Mouse (Mus musculus) heart, postnatal 36 days (tissue): ENCODE data around the gene Pold2. TPM values are rescaled to one million over a fixed set of nuclear protein-coding genes. Genes with fewer than 3 reads are reported as not detected.

Experiments
- DNase-seq, 2 experiments: peaks; one replicate each; pipeline ENCODE4 v3.0.0; 2021 to 2022
- intact Hi-C: fragments of 180-260 bp; cut with DNase I; formaldehyde crosslinking; loops from one replicate; pipeline ENCODE4 v1.15.1; 2025
- total RNA-seq, 2 experiments: library from RNA; stranded (reverse); gene quantifications; 2 replicates each; pipeline ENCODE4 v1.2.3; 2021

Pold2 gene
- total RNA-seq, 2 experiments from 2014 or later, result 36.1 to 38.7 TPM

DNA sequence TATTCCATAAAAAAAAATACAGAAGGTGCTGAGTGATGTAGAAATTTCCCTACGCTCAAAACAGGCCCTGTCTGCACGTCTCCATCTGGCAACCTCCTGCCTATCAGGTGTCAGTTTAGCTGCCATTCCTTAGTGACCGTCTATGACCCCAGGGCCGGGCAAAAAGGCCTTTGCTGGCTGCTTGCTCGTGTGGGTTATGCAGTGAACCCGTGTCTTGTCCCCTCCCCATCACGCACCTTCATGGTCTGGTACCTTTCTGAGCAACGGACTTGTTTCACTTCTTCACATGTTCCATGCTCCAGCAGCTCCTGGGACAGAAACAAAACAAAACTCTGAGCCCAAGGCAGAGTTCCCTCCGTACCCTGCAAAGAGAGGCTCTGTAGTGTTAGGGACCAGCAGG is 43.6 kb downstream of the Pold2 start:
- no peak for DNase-seq
- intact Hi-C loops, result no loop called here

DNA sequence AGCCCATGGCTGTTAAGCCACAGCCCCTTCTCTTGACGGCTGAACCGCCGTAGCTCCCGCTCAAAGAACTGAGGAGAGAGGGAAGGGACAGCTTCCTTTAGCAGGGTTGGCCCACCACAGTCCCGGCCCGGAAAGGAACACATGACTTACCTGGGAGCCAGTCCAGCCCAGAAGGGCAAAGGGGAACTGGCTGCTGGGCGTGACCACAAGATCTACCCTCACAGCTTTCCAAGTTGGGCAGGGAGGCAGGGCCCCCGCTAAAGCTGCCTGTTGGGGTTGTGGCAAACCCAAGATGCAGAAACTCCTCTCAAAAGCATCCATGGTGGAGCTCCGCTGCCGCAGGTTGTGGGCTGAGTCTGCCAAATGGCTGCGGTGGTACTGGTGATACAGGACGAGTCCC is 48.8 kb downstream of the Pold2 start:
- intact Hi-C loops, result no loop called here
- DNase-seq, result no peak

DNA sequence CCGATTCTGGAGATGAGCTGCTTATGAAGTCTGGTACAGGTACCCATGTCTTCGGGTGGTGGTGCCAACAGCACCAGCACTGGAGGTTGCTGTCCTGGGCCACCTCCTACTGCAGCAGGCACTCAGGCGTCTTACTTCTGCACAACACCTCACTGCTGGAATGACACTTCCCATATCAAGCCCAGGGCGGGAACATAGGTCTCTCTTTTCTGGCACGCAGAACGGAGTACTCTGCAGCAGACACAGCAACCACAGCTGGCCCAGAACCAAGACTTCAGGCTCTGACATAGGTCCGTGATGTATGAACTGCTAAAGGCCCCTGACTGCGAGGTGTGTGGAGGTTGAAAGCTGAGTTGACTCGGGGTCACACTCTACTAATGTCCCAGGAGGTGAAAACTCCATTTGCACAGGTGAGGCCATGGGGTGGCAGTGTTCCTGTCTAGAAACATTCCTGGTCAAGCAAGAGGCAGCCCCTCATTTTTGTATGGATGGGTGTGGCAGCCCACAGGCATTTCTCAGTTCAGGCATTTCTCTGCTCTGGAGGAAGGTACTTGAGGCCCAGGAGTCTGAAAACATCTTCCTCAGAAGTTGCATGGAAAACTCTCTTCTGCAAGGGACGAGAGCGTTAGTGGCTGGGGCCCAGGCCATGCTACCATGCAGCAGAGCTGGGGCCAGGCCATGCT is 49.4 kb downstream of the Pold2 start:
- DNase-seq, result no peak
- intact Hi-C loops, result no loop called here

DNA sequence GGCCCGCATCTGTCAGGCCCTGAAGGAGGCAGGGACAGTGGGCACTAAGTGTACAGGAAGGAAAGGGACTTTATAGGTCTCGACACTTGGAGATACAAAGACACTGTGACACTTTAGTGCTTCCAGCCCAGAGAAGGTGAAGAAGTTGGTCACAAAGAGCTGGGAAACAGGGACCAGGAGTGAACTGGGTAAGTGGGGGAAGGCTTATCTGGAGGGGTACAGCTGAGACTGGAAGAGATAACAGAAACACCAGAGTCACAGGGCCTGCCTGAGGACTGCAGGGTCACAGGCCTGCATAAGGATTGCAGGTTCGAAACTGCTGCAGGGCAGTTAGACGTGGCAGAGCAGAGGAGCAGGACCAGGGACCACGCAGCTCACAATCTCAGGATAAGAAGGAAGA is 50.2 kb downstream of the Pold2 start:
- intact Hi-C loops, result no loop called here
- DNase-seq, result no peak

DNA sequence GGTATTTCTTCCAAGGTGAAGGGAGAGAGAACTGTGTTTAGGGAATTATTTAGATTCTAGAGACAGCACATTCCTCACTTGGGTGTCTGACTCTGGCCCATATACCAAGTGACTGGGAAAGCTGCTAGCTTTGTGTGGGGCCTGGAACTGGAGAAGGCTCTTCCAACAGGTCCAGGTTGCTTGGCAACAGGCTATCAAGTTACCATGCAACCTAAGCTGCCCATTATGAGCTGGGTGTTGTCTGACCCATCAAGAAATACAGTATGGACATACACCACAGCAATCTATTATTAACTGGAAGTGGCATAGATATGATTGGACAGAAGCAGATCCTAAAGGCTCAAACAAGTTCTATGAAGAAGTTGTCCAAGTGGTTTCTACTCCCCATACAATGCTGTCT is 52.7 kb downstream of the Pold2 start:
- no peak for DNase-seq
- intact Hi-C loops, result no loop called here

Other genes starting within 250 kb of the Pold2 start
- 100 to 1,000 TPM; 157 to 168 TPM for gene Mrps24, start 162.6 kb downstream of the Pold2 start, total RNA-seq
- gene Urgcp, start 115.9 kb downstream of the Pold2 start, total RNA-seq, result 10 to 100 TPM; 57.1 to 59.1 TPM
- 10 to 100 TPM; 27.5 to 30.3 TPM for gene Dbnl, start 89.8 kb downstream of the Pold2 start, total RNA-seq
- gene Pgam2, start 74.6 kb downstream of the Pold2 start, total RNA-seq, result 100 to 1,000 TPM; 793 to 969 TPM
- 1 to 10 TPM; 2.7 to 3.1 TPM for gene Polm, start 40.3 kb downstream of the Pold2 start, total RNA-seq
- gene Aebp1, start 16.3 kb downstream of the Pold2 start, total RNA-seq, result 10 to 100 TPM; 17.3 to 27.3 TPM
- gene Myl7, start 20.5 kb upstream of the Pold2 start, total RNA-seq, result 100 to 1,000 TPM; 502 to 735 TPM
- 10 to 100 TPM in 1 of 2 experiments, 1 to 10 TPM in 1; 3.4 to 18.5 TPM for gene Gck, start 71.8 kb upstream of the Pold2 start, total RNA-seq
- 10 to 100 TPM; 60.5 to 66.3 TPM for gene Ykt6, start 77.4 kb upstream of the Pold2 start, total RNA-seq
- gene Camk2b, start 188.1 kb upstream of the Pold2 start, total RNA-seq, result 1 to 10 TPM; 6.0 to 8.1 TPM